Mouse (Mus musculus): ENCODE data around the gene Zfp398. TPM values are rescaled to one million over a fixed set of nuclear protein-coding genes. Genes with fewer than 3 reads are reported as not detected.
"Not testable (repeated sequence)": the region's sequence is repeated elsewhere in the genome, so short reads cannot be mapped to it uniquely, and the experiment has no call there.

The Zfp398 gene
- polyA plus RNA-seq, 1 experiment from 2014 or later: 12.4 TPM

- Histone ChIP-seq H3K4me3 (peak within 1 kb of the TSS; percentile 84), H3K27me3 (no peaks in the 10 kb centered on the region), H3K27ac (peak within 1 kb of the TSS; percentile 84), H3K36me3 (peaks cover 5% of the 10 kb centered on the region; the same call in 1 of the 2 replicates), H3K4me2 (replicated peaks) (peak within 1 kb of the TSS; percentile 59), H3K4me1 (peaks cover 14% of the 10 kb centered on the region), H3K9ac (peak within 1 kb of the TSS; percentile 88), H3K9me3 (no peaks in the 10 kb centered on the region)
- WGBS: 1% methylated on average over 64 of the region's 64 CpGs
- ATAC-seq (ENCODE audit: low FRiP score, low read depth): peak; percentile 91
Observed at GRCm38 (mm10) chr6:47830104-47831078, 5.1 kb upstream of the Zfp398 start, which contains the start of gene Zfp786. Zfp786 (minus strand) TSS chr6:47830867.

GRCm38 (mm10) chr6:47832220-47832619, 3.2 kb upstream of the Zfp398 start:
- Histone ChIP-seq H3K27me3 (no peaks in the 10 kb centered on the region), H3K27ac (no peak overlapping the region), H3K4me2 (replicated peaks) (no peak overlapping the region), H3K9ac (no peak overlapping the region), H3K36me3 (no peaks in the 10 kb centered on the region), H3K9me3 (no peaks in the 10 kb centered on the region), H3K4me3 (no peak overlapping the region), H3K4me1 (peaks cover 20% of the 10 kb centered on the region)
- ATAC-seq (ENCODE audit: low FRiP score, low read depth): no peak
- WGBS: 66% methylated on average over 1 of the region's 1 CpGs

GRCm38 (mm10) chr6:47835984-47836521, 592 bp downstream of the Zfp398 start:
- Histone ChIP-seq H3K4me1 (0 out of 2 replicates have a peak, but pooled peaks cover 11% of the 10 kb centered on the region), H3K4me2 (replicated peaks) (peak overlapping the region; percentile 78), H3K36me3 (peaks cover 12% of the 10 kb centered on the region), H3K27me3 (no peaks in the 10 kb centered on the region), H3K9ac (peak overlapping the region; percentile 96), H3K27ac (peak overlapping the region; percentile 92), H3K4me3 (peak overlapping the region; percentile 97), H3K9me3 (no peaks in the 10 kb centered on the region)
- WGBS: under 1% methylated on average over 49 of the region's 49 CpGs
- peak; percentile 60 for ATAC-seq (ENCODE audit: low FRiP score, low read depth)

- H3K4me2 ChIP-seq (replicated peaks): no peak overlapping the region
- H3K9ac ChIP-seq: no peak overlapping the region
- no peak overlapping the region for H3K4me3 ChIP-seq
- no peak for ATAC-seq (ENCODE audit: low FRiP score, low read depth)
- no peak overlapping the region for H3K27ac ChIP-seq
- H3K36me3 ChIP-seq: peaks cover 15% of the 10 kb centered on the region
- WGBS: 84% methylated on average over 2 of the region's 2 CpGs
- no peaks in the 10 kb centered on the region for H3K27me3 ChIP-seq
- no peaks in the 10 kb centered on the region for H3K9me3 ChIP-seq
- H3K4me1 ChIP-seq: 0 out of 2 replicates have a peak, but pooled peaks cover 11% of the 10 kb centered on the region
Observed at GRCm38 (mm10) chr6:47837630-47838029, 2.2 kb downstream of the Zfp398 start.

- Histone ChIP-seq H3K36me3 (peaks cover 29% of the 10 kb centered on the region), H3K9me3 (no peaks in the 10 kb centered on the region), H3K27ac (no peak overlapping the region), H3K4me3 (no peak overlapping the region), H3K27me3 (no peaks in the 10 kb centered on the region), H3K4me2 (replicated peaks) (no peak overlapping the region), H3K4me1 (0 out of 2 replicates have a peak, but pooled peaks cover 11% of the 10 kb centered on the region), H3K9ac (no peak overlapping the region)
- ATAC-seq (ENCODE audit: low FRiP score, low read depth): no peak
- WGBS: 96% methylated on average over 1 of the region's 1 CpGs
Observed at GRCm38 (mm10) chr6:47841077-47841476, 5.6 kb downstream of the Zfp398 start.

GRCm38 (mm10) chr6:47841831-47842230, 6.4 kb downstream of the Zfp398 start:
- WGBS: 91% methylated on average over 2 of the region's 2 CpGs
- Histone ChIP-seq H3K27ac (no peak overlapping the region), H3K4me2 (replicated peaks) (no peak overlapping the region), H3K9ac (no peak overlapping the region), H3K4me3 (no peak overlapping the region), H3K9me3 (no peaks in the 10 kb centered on the region), H3K4me1 (0 out of 2 replicates have a peak, but pooled peaks cover 9% of the 10 kb centered on the region), H3K27me3 (no peaks in the 10 kb centered on the region), H3K36me3 (peaks cover 29% of the 10 kb centered on the region)
- no peak for ATAC-seq (ENCODE audit: low FRiP score, low read depth)

- H3K9me3 ChIP-seq: no peaks in the 10 kb centered on the region
- ATAC-seq (ENCODE audit: low FRiP score, low read depth): no peak
Observed at GRCm38 (mm10) chr6:47842337-47842736, 6.9 kb downstream of the Zfp398 start.

GRCm38 (mm10) chr6:47845779-47846178, 10.3 kb downstream of the Zfp398 start:
- Histone ChIP-seq H3K4me3 (no peak overlapping the region), H3K9ac (no peak overlapping the region), H3K4me2 (replicated peaks) (no peak overlapping the region), H3K9me3 (no peaks in the 10 kb centered on the region), H3K36me3 (peaks cover 20% of the 10 kb centered on the region), H3K27me3 (no peaks in the 10 kb centered on the region), H3K27ac (no peak overlapping the region), H3K4me1 (no peaks in the 10 kb centered on the region)
- no peak for ATAC-seq (ENCODE audit: low FRiP score, low read depth)

More at GRCm38 (mm10) chr6:47842337-47842736, 6.9 kb downstream of the Zfp398 start:
- Histone ChIP-seq H3K27me3 (no peaks in the 10 kb centered on the region), H3K4me2 (replicated peaks) (no peak overlapping the region), H3K4me3 (no peak overlapping the region), H3K9ac (no peak overlapping the region), H3K27ac (no peak overlapping the region), H3K36me3 (peaks cover 29% of the 10 kb centered on the region), H3K4me1 (0 out of 2 replicates have a peak, but pooled peaks cover 6% of the 10 kb centered on the region)
- WGBS: 94% methylated on average over 1 of the region's 1 CpGs

- no peak for ATAC-seq (ENCODE audit: low FRiP score, low read depth)
- Histone ChIP-seq H3K4me1 (no peaks in the 10 kb centered on the region), H3K4me2 (replicated peaks) (no peak overlapping the region), H3K9ac (no peak overlapping the region), H3K9me3 (no peaks in the 10 kb centered on the region), H3K36me3 (peaks cover 47% of the 10 kb centered on the region), H3K4me3 (no peak overlapping the region), H3K27ac (no peak overlapping the region), H3K27me3 (no peaks in the 10 kb centered on the region)
- WGBS: 88% methylated on average over 6 of the region's 6 CpGs
Observed at GRCm38 (mm10) chr6:47857241-47857640, 21.8 kb downstream of the Zfp398 start.

GRCm38 (mm10) chr6:47857729-47858128, 22.3 kb downstream of the Zfp398 start:
- not testable (repeated sequence) for H3K4me3 ChIP-seq; H3K4me2 ChIP-seq (replicated peaks); H3K27ac ChIP-seq; H3K9me3 ChIP-seq; H3K9ac ChIP-seq; H3K27me3 ChIP-seq; H3K4me1 ChIP-seq; ATAC-seq (ENCODE audit: low FRiP score, low read depth)
- WGBS: 89% methylated on average over 3 of the region's 3 CpGs
- H3K36me3 ChIP-seq: peaks cover 51% of the 10 kb centered on the region

- H3K27ac ChIP-seq: no peak overlapping the region
- no peaks in the 10 kb centered on the region for H3K27me3 ChIP-seq
- H3K4me3 ChIP-seq: no peak overlapping the region
- H3K9me3 ChIP-seq: no peaks in the 10 kb centered on the region
- no peak for ATAC-seq (ENCODE audit: low FRiP score, low read depth)
- no peak overlapping the region for H3K4me2 ChIP-seq (replicated peaks)
- no peak overlapping the region for H3K9ac ChIP-seq
- peaks cover 25% of the 10 kb centered on the region for H3K36me3 ChIP-seq
- 88% methylated on average over 5 of the region's 5 CpGs for WGBS
- H3K4me1 ChIP-seq: no peaks in the 10 kb centered on the region
Observed at GRCm38 (mm10) chr6:47872266-47872665, 36.8 kb downstream of the Zfp398 start.

- 6% methylated on average over 9 of the region's 9 CpGs for WGBS
- H3K9me3 ChIP-seq: no peaks in the 10 kb centered on the region
- peak within 1 kb of the TSS; percentile 98 for H3K9ac ChIP-seq
- peaks cover 27% of the 10 kb centered on the region for H3K36me3 ChIP-seq
- peak within 1 kb of the TSS; percentile 97 for H3K27ac ChIP-seq
- peak within 1 kb of the TSS; percentile 95 for H3K4me3 ChIP-seq
- no peak for ATAC-seq (ENCODE audit: low FRiP score, low read depth)
- peak within 1 kb of the TSS; percentile 94 for H3K4me2 ChIP-seq (replicated peaks)
- peaks cover 18% of the 10 kb centered on the region for H3K4me1 ChIP-seq
- no peaks in the 10 kb centered on the region for H3K27me3 ChIP-seq
Observed at GRCm38 (mm10) chr6:47877058-47877457, 41.6 kb downstream of the Zfp398 start, which contains the start of gene Zfp282. Zfp282 (plus strand) TSS chr6:47877204.
